Mouse (Mus musculus) heart, postnatal 4 days (tissue): ENCODE results near the gene Lrrc41. TPM values are rescaled to one million over a fixed set of nuclear protein-coding genes. Genes with fewer than 3 reads are reported as not detected.
A peak's percentile ranks its signal among the peaks of the same experiment; 100 is the strongest.

Experiments
- DNase-seq: peaks from one replicate; pipeline ENCODE4 v3.0.0; 2021
- total RNA-seq, 2 experiments: library from RNA; stranded (reverse); gene quantifications; 2 replicates each; pipeline ENCODE4 v1.2.3; 2021

Lrrc41 gene
- total RNA-seq: 10 to 100 TPM; 40.6 to 41.5 TPM

DNA sequence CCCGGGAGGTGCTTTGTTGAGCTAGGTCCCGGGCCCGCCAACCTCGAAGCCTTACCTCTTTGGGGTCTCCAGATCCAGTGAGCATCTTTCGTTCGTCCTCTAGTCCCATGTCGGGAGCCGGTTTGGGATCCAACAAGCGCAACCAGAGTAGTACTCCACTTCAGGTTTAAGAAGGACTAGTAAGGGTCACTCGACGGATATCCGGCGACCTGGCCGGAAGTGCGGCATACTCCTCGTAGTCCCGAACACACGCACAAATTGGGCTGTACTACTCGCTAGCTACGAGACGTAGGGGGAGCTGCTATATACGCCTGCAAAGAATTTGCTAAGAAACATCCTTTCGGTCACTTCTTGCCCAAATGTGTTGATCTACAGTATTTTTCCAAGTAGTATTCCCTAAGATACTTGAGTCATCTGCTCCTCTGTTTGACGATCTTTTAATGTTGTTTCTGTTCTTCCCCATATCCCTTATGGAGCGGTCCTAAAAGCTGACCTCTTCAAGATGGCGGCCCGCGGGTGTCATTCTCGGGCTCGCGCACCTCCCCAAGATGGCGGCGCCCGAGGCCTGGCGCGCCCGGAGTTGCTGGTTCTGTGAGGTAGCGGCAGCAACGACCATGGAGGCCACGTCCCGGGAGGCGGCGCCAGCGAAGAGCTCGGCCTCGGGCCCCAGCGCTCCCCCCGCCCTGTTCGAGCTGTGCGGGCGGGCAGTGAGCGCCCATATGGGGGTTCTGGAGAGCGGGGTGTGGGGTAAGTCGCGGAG lies at the start of gene Lrrc41, which contains the start of gene Uqcrh:
TSS of gene Lrrc41 (plus strand) at position 409 of the 760 bp plus-strand sequence.
TSS of gene Uqcrh (minus strand) at position 211 of the 760 bp plus-strand sequence.
- peak; percentile 96 for DNase-seq

DNA sequence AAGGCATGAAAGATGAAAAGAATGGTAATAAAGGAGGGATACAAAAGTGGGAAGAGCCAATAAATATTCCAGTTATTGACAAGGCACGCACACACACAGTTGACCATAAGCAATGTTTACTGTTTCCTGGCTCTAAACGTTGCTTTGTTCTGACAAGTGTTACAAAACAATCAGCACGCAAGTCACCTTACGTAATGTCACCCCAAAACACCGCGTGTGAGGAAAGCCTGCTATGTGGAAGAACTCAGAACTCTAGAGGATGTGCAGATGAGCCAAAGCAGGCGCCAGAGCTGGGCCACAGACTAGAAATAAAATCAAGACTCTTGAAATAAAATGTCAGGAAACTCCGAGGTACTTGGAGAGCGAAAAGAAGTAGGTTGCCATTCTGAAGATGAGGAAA lies 42.2 kb upstream of the Lrrc41 start:
- DNase-seq: no peak

DNA sequence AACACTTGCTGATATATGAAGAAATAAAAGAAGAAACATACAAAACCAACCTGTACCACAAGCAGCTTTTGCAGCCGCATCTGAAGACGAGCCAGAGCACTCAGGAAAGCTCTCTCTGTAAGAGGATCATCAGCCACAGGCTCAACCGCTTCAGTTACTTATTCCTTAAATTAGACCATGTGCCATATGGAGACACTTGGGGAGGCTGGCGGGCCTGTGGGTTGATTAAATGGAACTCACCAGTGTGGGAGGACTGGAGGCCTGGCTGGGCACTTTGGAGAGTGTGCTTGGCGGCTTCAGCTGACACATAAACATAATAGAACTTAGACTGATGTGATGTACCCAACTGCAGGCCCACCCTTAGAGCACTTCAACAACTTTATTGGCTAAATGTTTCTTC lies 41.7 kb upstream of the Lrrc41 start:
- DNase-seq: no peak

- DNase-seq: no peak
Observed at GRCm38 (mm10) chr4:116040466-116040865, 34.6 kb upstream of the Lrrc41 start.

DNA sequence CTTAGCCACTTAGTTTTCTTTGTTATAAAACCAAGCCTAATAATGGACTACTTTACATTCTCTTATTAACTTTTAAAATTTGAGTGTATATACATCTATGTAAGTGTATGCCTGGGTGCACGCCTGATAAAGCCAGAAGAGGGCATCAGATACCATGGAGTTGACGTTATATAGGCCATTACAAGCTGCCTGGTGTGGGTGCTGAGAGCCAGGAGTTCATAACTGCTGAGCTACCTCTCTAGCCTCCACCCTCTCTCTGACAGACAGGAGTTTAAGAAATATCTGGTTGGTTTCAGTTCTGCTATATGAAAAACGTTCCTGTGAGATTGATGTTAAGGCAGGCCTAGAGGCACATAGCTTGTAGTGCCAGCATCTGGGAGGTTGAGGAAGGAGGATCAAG lies 32.9 kb upstream of the Lrrc41 start:
- DNase-seq: no peak

DNA sequence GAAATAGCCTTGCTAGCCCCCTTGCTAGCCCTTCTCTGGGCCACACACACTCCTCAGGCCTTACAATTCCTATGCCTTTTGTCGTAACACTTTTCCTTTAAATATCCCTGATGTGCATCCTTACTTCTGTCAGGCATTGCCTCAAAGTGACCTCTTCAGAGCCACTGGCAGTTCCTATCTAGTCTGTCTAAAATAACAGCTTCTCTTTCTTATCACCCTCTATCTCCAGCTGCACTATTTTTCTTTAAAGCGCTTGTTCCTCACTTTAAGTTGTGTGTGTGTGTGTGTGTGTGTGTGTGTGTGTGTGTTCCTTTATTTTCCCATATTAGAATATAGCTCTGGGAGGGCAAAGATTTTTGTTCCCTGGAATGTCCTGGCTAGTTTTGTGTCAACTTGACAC lies 28.5 kb upstream of the Lrrc41 start:
- DNase-seq: no peak

- DNase-seq: no peak
Observed at GRCm38 (mm10) chr4:116047681-116048080, 27.4 kb upstream of the Lrrc41 start.

GRCm38 (mm10) chr4:116048130-116048920 lies 26.7 kb upstream of the Lrrc41 start:
- DNase-seq: peak; percentile 59

- no peak for DNase-seq
Observed at GRCm38 (mm10) chr4:116049211-116049610, 25.9 kb upstream of the Lrrc41 start.

GRCm38 (mm10) chr4:116052526-116053293 lies 22.4 kb upstream of the Lrrc41 start:
- peak; percentile 51 for DNase-seq

DNA sequence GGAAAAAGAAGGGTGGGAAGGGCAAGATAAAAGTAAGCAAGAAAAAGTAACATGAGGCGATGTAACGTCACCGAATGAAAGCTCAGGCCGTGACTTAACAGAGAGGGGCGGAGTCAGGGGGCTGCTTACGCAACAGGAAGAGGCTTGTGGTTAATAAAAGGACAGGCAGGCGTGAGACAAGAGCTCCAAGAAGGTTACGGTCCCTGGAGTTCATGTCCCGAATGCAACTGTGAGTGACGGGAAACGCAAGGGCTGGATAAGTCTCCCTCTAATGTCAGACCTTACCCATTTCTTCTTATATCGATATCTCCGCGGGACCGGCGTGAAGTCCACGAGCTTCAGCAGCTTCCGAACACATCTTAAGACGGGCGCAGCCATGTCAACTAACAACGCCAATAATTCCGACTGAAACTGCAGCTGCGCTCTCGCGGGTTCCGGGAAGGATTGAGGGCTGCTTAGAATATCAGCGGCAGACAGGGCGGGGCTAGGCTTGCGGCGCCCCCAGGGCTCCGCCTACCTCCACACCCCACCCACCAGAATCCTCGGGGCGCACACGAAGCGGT lies 21.6 kb upstream of the Lrrc41 start, which contains the start of gene Nsun4:
TSS of gene Nsun4 (minus strand) at position 478 of the 563 bp plus-strand sequence.
- peak; percentile 91 for DNase-seq

DNA sequence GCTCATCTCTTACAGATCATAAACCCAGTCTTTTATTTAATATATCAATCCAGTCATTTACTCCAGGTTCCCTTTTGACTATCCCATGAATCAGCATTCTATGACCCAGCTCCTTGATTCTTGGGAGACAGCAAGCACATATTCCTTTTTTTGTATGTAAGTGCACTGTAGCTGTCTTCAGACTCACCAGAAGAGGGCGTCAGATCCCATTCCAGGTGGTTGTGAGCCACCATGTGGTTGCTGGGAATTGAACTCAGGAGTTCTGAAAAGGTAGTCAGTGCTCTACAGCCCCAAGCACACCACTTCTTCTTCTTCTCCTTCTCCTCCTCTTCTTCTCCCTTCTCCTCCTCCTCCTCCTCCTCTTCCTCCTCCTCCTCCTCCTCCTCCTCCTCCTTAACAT lies 17.5 kb upstream of the Lrrc41 start:
- no peak for DNase-seq

DNA sequence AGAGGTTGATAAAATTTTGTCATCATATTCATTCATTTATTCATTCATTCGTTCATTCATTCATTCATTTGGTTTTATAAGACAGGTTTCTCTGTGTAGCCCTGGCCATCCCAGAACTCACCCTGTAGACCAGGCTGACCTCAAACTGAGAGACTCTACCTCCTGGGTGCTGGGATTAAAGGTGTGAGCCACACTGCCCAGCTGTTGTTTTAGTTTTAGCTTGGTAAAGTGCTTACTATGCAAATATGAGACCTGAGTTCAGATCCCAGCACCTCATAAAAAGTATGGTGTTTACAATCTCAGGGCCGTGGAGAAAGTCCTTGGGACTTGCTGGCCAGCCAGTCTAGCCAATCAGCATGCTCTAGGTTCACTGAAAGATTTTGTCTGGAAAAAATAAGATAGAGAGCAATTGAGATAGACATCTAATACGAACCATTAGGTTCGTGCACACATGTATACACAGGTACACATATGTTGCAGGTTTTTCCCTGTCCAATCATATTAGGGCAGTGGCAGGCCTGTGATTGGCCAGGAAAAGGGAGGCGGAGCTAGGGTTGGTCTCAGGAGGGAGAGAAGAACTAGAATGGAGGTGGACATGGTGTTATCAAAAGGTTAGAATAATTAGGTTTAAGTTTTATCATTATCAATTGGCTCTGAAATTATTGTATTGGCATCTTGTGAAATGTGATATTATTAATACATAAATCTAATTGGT lies 15.9 kb upstream of the Lrrc41 start:
- DNase-seq: no peak

GRCm38 (mm10) chr4:116063855-116064254 lies 11.2 kb upstream of the Lrrc41 start:
- DNase-seq: no peak

- no peak for DNase-seq
Observed at GRCm38 (mm10) chr4:116070116-116070515, 5.0 kb upstream of the Lrrc41 start.

DNA sequence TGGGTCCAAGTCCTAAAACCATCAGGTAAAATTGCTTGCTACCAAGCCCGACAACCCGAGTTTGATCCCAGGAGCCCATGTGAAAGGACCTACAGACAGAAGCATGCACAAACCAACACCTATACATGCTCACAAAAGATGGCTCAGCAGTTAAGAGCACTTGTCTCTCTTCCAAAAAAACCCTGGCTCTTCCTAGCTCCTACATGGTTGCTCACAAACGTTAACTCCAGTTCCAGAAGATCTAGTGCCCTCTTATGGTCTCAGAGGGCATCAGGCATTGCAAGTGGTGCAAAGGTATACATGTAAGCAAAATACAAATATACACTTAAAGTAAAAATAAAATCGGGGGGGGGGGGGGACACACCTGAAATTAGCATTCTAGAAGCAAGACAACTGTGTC lies 1.9 kb upstream of the Lrrc41 start:
- no peak for DNase-seq

GRCm38 (mm10) chr4:116074145-116074675 lies 859 bp upstream of the Lrrc41 start:
- no peak for DNase-seq

DNA sequence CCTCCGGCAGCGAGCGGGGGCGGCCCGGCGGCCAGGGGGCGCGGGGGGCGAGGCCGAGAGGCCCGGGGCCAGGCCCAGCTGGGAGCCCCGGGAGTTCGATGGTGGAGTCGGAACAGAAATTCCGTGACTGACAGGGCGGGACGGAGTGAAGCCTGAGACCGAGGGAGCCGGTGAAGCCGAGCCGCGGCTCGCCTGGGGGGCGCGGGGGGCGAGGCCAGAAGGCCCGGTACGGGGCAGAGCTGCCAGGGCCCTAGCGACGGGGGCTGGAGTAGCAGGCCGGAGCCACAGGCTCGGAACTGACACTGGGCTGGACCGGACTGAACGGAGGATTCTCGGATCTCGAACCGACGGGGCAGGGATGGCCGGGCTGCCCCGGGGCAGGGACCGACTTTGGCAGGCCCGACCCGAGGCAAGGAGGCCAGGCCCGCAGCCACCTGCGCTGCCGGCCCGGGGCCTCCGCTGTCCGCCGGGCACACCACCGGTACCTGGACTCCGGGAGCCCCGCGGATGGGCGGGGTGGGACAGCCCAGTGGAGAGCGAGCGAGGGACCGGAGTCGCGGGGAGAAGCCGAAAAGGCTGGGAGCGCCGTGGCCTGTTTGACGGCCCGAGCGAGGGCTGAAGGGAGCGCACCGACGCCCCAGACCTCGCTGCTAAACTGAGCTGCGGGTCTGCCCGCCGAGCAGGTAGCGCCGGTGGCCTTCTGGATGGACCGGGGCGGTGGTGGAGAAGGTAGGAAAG lies 731 bp downstream of the Lrrc41 start:
- DNase-seq: peak; percentile 84

GRCm38 (mm10) chr4:116076369-116077231 lies 1.5 kb downstream of the Lrrc41 start:
- DNase-seq: peak; percentile 58
